In genomic region chr2:115860141-115860480, GRCm38 (mm10) we compare ENCODE assay signal across 8 mouse cellular contexts.
DNase-seq lines count a peak whose midpoint lies in the region; ATAC-seq and TF ChIP-seq lines count a peak whose summit lies in the region.

No protein-coding gene starts in this region.

- no peaks in the 10 kb centered on the region for H3K9me3 ChIP-seq in embryonic facial prominence, embryonic 12.5 days
- no peaks in the 10 kb centered on the region for H3K9me3 ChIP-seq in kidney, embryonic 14.5 days (ENCODE audit: control insufficient read depth, low read length)
- no peaks in the 10 kb centered on the region for H3K9me3 ChIP-seq in midbrain, embryonic 11.5 days (ENCODE audit: control insufficient read depth, low read length)

- no peak for TF ChIP-seq CTCF in gastrocnemius, adult 2 months (IDR thresholded peaks at IDR 0.05)

- peak overlapping the region; percentile 44 for H3K4me2 ChIP-seq in embryonic facial prominence, embryonic 12.5 days (replicated peaks)
- H3K4me2 ChIP-seq in kidney, embryonic 14.5 days (replicated peaks; ENCODE audit: low read depth, low read length) = peak overlapping the region; percentile 51
- peak overlapping the region; percentile 44 for H3K4me2 ChIP-seq in midbrain, embryonic 11.5 days

- peaks cover 22% of the 10 kb centered on the region; the same call in 1 of the 2 replicates for H3K27me3 ChIP-seq in embryonic facial prominence, embryonic 12.5 days
- no peaks in the 10 kb centered on the region for H3K27me3 ChIP-seq in kidney, embryonic 14.5 days (ENCODE audit: control insufficient read depth, insufficient read depth, low read length)
- peaks cover 26% of the 10 kb centered on the region for H3K27me3 ChIP-seq in midbrain, embryonic 11.5 days (ENCODE audit: control insufficient read depth, insufficient read depth, low read length)

- no peak overlapping the region for H3K9ac ChIP-seq in embryonic facial prominence, embryonic 12.5 days
- H3K9ac ChIP-seq in kidney, embryonic 14.5 days (ENCODE audit: low read depth, low read length) = peak overlapping the region; percentile 54; the same call in 1 of the 2 replicates
- H3K9ac ChIP-seq in midbrain, embryonic 11.5 days (ENCODE audit: low read length) = peak overlapping the region; percentile 6; the same call in 1 of the 2 replicates

- ATAC-seq in embryonic facial prominence, embryonic 12.5 days (ENCODE audit: insufficient number of reproducible peaks, insufficient read depth, low FRiP score, low TSS enrichment) = no peak
- peak; percentile 53 for ATAC-seq in kidney, embryonic 14.5 days (ENCODE audit: low FRiP score, low TSS enrichment)
- peak; percentile 30; the same call in 1 of the 2 replicates for ATAC-seq in midbrain, embryonic 11.5 days (ENCODE audit: low FRiP score)

- DNase-seq in gastrocnemius, adult 2 months = no peak
- no peak for DNase-seq in gastrocnemius, adult 18-20 months (ENCODE audit: low spot score)
- DNase-seq in midbrain, embryonic 11.5 days (ENCODE audit: low spot score, missing footprints) = peak; percentile 93
- DNase-seq in thymus, postnatal 14 days = no peak
- DNase-seq in spleen, postnatal 4 days (ENCODE audit: low spot score in 2 of 2) = no peak
- DNase-seq in cerebellum, adult 11 months = no peak

- WGBS in embryonic facial prominence, embryonic 12.5 days = 1% methylated on average over 15 of the region's 15 CpGs
- 1% methylated on average over 15 of the region's 15 CpGs for WGBS in kidney, embryonic 14.5 days
- under 1% methylated on average over 15 of the region's 15 CpGs for WGBS in midbrain, embryonic 11.5 days

- H3K27ac ChIP-seq in gastrocnemius, adult 2 months = no peak overlapping the region
- H3K27ac ChIP-seq in embryonic facial prominence, embryonic 12.5 days = peak overlapping the region; percentile 18; the same call in 1 of the 2 replicates
- peak overlapping the region; percentile 95 for H3K27ac ChIP-seq in kidney, embryonic 14.5 days (ENCODE audit: low read depth, low read length)
- no peak overlapping the region for H3K27ac ChIP-seq in midbrain, embryonic 11.5 days (ENCODE audit: low read depth, low read length)

- H3K4me3 ChIP-seq in gastrocnemius, adult 2 months = peak overlapping the region; percentile 43
- peak overlapping the region; percentile 2 for H3K4me3 ChIP-seq in embryonic facial prominence, embryonic 12.5 days
- H3K4me3 ChIP-seq in kidney, embryonic 14.5 days (ENCODE audit: low read length) = peak overlapping the region; percentile 22; the same call in 1 of the 2 replicates
- peak overlapping the region; percentile 19 for H3K4me3 ChIP-seq in midbrain, embryonic 11.5 days (ENCODE audit: low read depth, low read length)

- intact Hi-C loops in gastrocnemius, adult 2 months (cut with DNase I) = no loop called here

- peaks cover 21% of the 10 kb centered on the region for H3K4me1 ChIP-seq in embryonic facial prominence, embryonic 12.5 days
- peaks cover 31% of the 10 kb centered on the region for H3K4me1 ChIP-seq in kidney, embryonic 14.5 days (ENCODE audit: control insufficient read depth, insufficient read depth, low read length)
- peaks cover 26% of the 10 kb centered on the region for H3K4me1 ChIP-seq in midbrain, embryonic 11.5 days (ENCODE audit: control insufficient read depth, insufficient read depth, low read length)

- H3K36me3 ChIP-seq in embryonic facial prominence, embryonic 12.5 days = no peaks in the 10 kb centered on the region
- H3K36me3 ChIP-seq in kidney, embryonic 14.5 days (ENCODE audit: control insufficient read depth, insufficient read depth, low read length) = peaks cover 13% of the 10 kb centered on the region
- peaks cover 2% of the 10 kb centered on the region; the same call in 1 of the 2 replicates for H3K36me3 ChIP-seq in midbrain, embryonic 11.5 days (ENCODE audit: control insufficient read depth, insufficient read depth, low read length)

Comparison
In these comparisons a context has a peak if more than half of its experiments do, and no peak if none do; other contexts are left out.
1. H3K27ac ChIP-seq: peak in embryonic facial prominence, embryonic 12.5 days (single experiment) and kidney, embryonic 14.5 days (single experiment); none in gastrocnemius, adult 2 months (single experiment) and midbrain, embryonic 11.5 days (single experiment).
2. Peak in every context shown above with its lines, with median percentiles within 50 percentile points of each other: H3K4me3 ChIP-seq and H3K4me2 ChIP-seq.